Mouse (Mus musculus) ES-Bruce4 (cell line): ENCODE measurements at regions not wholly inside any gene's neighbourhood (a gene's known extent, or its start where the extent isn't known, plus 50 kb on each side); places are given as distances from the start of the nearest gene placed in this dataset.

Experiments used
- H3K27ac ChIP-seq: 2 replicates; pipeline ENCODE4 v1.5.1; 2012; ENCODE audit warnings: low read length, inconsistent platforms; ENCODE audit not compliant: insufficient read depth
- H3K27me3 ChIP-seq: 2 replicates; pipeline ENCODE4 v1.6.1; 2012; ENCODE audit warnings: mild to moderate bottlenecking, low read length, inconsistent platforms; ENCODE audit not compliant: control insufficient read depth, poor library complexity, insufficient read depth, severe bottlenecking
- H3K36me3 ChIP-seq: 2 replicates; pipeline ENCODE4 v1.6.1; 2012; ENCODE audit warnings: inconsistent platforms, mild to moderate bottlenecking, low read length, moderate library complexity; ENCODE audit not compliant: control insufficient read depth, poor library complexity, insufficient read depth, severe bottlenecking
- H3K4me1 ChIP-seq: one replicate; pipeline ENCODE4 v1.8.1; 2011; ENCODE audit warnings: low read length; ENCODE audit not compliant: control insufficient read depth, insufficient read depth
- H3K4me3 ChIP-seq: 2 replicates; pipeline ENCODE4 v1.5.1; 2011; ENCODE audit warnings: low read depth, mild to moderate bottlenecking, low read length
- H3K9ac ChIP-seq: 2 replicates; pipeline ENCODE4 v1.6.1; 2012; ENCODE audit warnings: low read depth, mild to moderate bottlenecking, inconsistent platforms; ENCODE audit not compliant: poor library complexity, severe bottlenecking
- H3K9me3 ChIP-seq: replicated peaks from 2 replicates; pipeline ENCODE4 v1.6.1; 2012; ENCODE audit warnings: mild to moderate bottlenecking, low read length, inconsistent platforms; ENCODE audit not compliant: control insufficient read depth, poor library complexity, insufficient read depth, severe bottlenecking
- CTCF ChIP-seq: IDR thresholded peaks from one replicate; pipeline ENCODE4 v1.8.1; 2011; ENCODE audit warnings: low read depth, low read length
- EP300 ChIP-seq: IDR thresholded peaks from 2 replicates; pipeline ENCODE4 v1.6.1; 2011; ENCODE audit warnings: low read depth, low read length; ENCODE audit not compliant: insufficient read depth
- POLR2A ChIP-seq: IDR thresholded peaks from one replicate; pipeline ENCODE4 v1.8.1; 2011; ENCODE audit warnings: low read length; ENCODE audit not compliant: insufficient read depth

- Histone ChIP-seq H3K4me3 (no peak overlapping the region), H3K4me1 (no peaks in the 10 kb centered on the region), H3K27ac (no peak overlapping the region), H3K36me3 (no peaks in the 10 kb centered on the region), H3K9ac (no peak overlapping the region), H3K27me3 (no peaks in the 10 kb centered on the region), H3K9me3 (no peaks in the 10 kb centered on the region)
- TF ChIP-seq EP300 (no peak), POLR2A (no peak), CTCF (no peak)
Measured at GRCm38 (mm10) chr2:74063777-74064176, 152.7 kb upstream of the Atp5g3 start.

- Histone ChIP-seq H3K4me3 (no peak overlapping the region), H3K9me3 (no peaks in the 10 kb centered on the region), H3K36me3 (no peaks in the 10 kb centered on the region), H3K9ac (no peak overlapping the region), H3K4me1 (no peaks in the 10 kb centered on the region), H3K27ac (no peak overlapping the region), H3K27me3 (no peaks in the 10 kb centered on the region)
- TF ChIP-seq POLR2A (no peak), CTCF (no peak), EP300 (no peak)
Measured at GRCm38 (mm10) chr2:74063302-74063701, 152.2 kb upstream of the Atp5g3 start.

GRCm38 (mm10) chr2:74042430-74042829 lies 131.3 kb upstream of the Atp5g3 start:
- H3K4me1 ChIP-seq, result no peaks in the 10 kb centered on the region
- no peak overlapping the region for H3K9ac ChIP-seq
- H3K27ac ChIP-seq, result no peak overlapping the region
- H3K27me3 ChIP-seq, result no peaks in the 10 kb centered on the region
- no peaks in the 10 kb centered on the region for H3K9me3 ChIP-seq
- no peak overlapping the region for H3K4me3 ChIP-seq
- TF ChIP-seq CTCF, result no peak
- no peak for TF ChIP-seq POLR2A
- no peak for TF ChIP-seq EP300
- no peaks in the 10 kb centered on the region for H3K36me3 ChIP-seq

GRCm38 (mm10) chr2:74039580-74039979 lies 128.5 kb upstream of the Atp5g3 start:
- Histone ChIP-seq H3K4me1 (no peaks in the 10 kb centered on the region), H3K9me3 (no peaks in the 10 kb centered on the region), H3K9ac (no peak overlapping the region), H3K27ac (no peak overlapping the region), H3K27me3 (0 out of 2 replicates have a peak, but pooled peaks cover 2% of the 10 kb centered on the region), H3K4me3 (no peak overlapping the region), H3K36me3 (no peaks in the 10 kb centered on the region)
- TF ChIP-seq POLR2A (no peak), CTCF (no peak)

- H3K27me3 ChIP-seq, result 0 out of 2 replicates have a peak, but pooled peaks cover 2% of the 10 kb centered on the region
- H3K9me3 ChIP-seq, result no peaks in the 10 kb centered on the region
- no peaks in the 10 kb centered on the region for H3K4me1 ChIP-seq
- H3K9ac ChIP-seq, result no peak overlapping the region
- H3K36me3 ChIP-seq, result no peaks in the 10 kb centered on the region
- no peak overlapping the region for H3K4me3 ChIP-seq
- no peak overlapping the region for H3K27ac ChIP-seq
- no peak for TF ChIP-seq EP300
- no peak for TF ChIP-seq POLR2A
- TF ChIP-seq CTCF, result no peak
Measured at GRCm38 (mm10) chr2:74036043-74036442, 124.9 kb upstream of the Atp5g3 start.

- TF ChIP-seq CTCF (no peak), EP300 (no peak), POLR2A (no peak)
- no peak overlapping the region for H3K27ac ChIP-seq
- H3K9ac ChIP-seq, result no peak overlapping the region
- no peaks in the 10 kb centered on the region for H3K36me3 ChIP-seq
- H3K9me3 ChIP-seq, result no peaks in the 10 kb centered on the region
- 0 out of 2 replicates have a peak, but pooled peaks cover 2% of the 10 kb centered on the region for H3K27me3 ChIP-seq
- no peaks in the 10 kb centered on the region for H3K4me1 ChIP-seq
- no peak overlapping the region for H3K4me3 ChIP-seq
Measured at GRCm38 (mm10) chr2:74032177-74033021, 121.3 kb upstream of the Atp5g3 start.
